Mouse (Mus musculus) kidney, postnatal 10 days (tissue): ENCODE measurements around the gene Ttll5.

Source experiments
- DNase-seq: peaks from one replicate; pipeline ENCODE4 v3.0.0; 2021; ENCODE audit warnings: mixed read lengths

Ttll5 gene

DNA sequence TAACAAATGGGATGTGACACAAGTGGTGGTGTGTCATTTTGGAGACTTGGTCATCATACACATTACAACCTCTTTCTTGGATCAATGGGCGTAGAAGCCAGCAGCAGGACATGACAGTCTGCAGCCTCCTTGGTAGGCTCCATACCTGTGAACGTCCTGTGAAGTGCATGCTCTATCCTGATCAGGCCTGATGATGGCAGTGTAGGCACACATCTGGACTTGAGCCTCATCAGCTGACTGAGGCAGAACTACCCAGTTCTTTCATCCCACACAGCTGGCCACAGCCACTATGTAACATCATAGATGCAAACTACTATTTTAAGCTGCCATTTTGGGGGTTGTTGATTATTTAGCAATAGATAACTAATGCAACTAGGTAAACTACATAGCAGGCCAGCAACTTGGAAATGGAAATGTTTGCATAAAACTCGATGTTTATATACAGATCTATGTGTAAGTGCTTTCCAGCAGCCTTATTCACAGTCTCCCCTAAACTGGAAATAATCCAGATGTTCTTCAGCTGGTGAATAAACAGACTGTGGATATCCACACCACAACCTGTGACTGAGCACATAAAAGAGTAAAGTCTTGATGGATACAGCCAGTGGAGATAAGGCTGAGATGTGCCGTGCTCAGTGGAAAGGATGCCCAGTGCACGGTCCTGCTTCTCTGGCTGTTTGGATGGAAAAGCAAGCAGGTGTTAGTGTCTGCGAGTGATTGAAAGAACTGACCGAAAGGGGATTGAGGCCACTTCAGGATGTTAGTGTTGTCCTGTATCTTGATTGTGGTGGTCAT is 23.9 kb downstream of the Ttll5 start:
- peak; percentile 61 for DNase-seq

DNA sequence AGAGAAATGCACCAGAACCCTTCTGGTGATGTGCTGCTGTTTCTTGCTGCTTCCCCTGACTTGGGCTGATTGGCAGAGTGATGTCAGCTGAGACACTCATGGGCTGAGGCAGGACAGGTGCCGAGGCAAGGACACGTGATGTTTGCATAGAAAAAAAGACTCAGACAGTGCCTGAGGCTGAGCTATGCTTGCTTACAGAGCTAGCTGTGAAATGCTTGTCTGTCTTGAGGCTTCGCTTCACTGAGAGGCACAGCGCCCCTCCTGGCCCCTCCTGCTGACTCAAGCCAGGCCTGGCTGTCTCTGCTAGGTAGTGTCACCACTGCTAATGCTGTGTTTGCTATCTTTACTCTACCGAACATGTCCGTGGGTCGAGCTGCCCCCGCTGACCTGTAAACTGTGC is 26.2 kb downstream of the Ttll5 start:
- DNase-seq, result no peak

DNA sequence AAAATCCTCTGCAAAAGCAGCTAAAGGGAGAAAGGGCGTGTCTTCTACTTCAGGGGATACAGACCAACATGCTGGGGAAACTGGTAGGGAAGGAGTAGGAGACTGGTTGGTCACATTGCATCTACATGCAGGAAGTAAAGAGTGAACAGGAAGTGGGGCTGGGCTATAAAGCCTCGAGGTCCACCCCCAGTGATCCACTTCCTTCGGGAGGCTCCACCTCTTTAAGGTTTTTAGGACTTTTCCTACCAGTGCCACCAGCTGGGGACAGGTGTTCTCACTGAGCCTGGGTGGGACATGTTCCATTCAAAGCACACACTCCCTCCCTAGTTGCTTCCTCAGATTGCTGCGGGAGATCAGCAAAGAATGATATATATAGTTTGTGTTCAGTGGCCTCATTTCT is 29.4 kb downstream of the Ttll5 start:
- no peak for DNase-seq

DNA sequence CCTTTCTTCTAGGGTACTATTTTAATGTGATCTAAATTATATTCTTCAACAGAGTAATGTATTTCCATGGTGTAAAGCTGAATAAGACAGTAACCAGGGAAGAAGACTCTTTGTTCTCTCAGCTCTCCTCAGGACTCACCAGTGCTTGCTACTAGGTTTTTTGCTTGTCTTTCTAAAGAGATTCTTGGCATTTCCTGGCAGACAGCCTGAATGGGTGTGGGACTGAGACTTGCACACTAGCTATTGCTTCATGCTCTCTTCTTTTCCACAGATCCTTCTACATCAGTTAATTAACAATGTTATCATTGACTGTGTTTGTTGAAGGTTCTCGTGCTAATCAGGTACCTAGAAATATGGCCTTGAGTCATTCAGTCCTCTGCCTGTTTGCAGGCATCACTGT is 29.8 kb downstream of the Ttll5 start:
- peak; percentile 22 for DNase-seq

DNA sequence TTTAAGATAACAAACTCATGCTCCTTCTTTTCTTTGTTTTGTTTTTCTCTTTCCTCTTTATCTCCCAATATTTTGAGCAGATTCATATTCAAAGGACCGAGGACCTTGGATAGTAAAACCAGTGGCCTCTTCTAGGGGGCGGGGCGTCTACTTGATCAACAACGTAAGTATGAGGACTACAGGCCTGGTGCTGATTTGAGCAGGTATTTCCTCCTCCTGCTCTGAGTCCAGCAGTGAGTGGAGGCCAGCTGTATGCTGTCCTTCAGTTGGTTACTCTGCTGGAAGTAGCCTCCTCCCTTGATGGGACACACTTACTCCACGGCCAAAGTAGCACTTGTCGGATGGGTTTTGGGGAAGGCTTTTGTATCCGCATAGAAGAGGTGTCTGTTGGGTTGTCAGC is 32.8 kb downstream of the Ttll5 start:
- DNase-seq, result no peak

DNA sequence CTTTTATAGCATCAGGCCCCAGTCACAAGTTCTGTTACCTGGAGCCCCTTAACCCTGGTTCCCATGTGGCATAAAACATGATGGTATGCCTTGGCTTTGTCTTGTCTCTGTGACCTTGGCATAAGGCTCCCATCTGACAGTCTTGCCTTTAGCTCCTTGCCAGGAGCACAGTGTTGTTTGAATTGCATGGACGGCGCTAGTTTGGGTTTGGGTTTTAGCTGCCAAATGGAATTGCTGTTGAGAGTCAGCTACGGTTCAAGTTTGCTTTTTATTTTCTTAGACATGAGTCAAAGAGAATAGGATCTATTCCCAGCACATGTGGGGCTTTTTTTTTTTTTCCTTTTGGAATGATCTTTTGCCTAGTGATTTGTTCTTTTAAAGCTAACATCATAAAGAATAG is 34.7 kb downstream of the Ttll5 start:
- no peak for DNase-seq

DNA sequence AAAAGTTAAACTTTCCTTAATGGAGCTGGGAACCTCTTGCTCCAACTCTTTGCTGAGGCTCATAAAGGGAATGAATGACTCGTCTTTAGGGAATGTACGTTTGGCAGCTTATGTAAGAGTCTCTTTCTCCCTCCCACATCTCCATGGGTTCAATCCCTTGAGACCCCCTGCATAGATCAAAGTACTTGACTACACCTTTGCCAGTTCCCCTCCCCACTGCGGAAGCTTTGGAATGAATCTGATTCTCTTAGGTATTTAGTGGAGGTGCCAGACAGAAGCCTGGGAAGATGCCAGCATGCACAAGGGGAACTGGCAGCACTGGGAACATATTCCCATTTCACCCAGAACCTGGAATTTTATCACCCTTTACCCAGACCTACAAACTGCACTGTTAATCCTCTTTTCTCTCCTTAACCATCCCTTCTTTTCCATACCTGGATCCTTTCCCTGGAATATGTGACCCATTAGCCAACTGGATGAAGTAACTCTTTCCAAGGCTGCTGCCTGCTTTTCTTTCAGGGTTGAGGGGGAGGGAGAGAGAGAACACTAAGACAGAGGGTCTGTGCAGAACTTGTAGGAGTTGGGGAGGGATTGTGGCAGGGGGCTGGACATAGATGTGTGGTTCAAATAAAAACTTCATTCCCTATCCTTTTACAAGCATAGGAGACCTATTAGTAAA is 35.2 kb downstream of the Ttll5 start:
- DNase-seq, result no peak

DNA sequence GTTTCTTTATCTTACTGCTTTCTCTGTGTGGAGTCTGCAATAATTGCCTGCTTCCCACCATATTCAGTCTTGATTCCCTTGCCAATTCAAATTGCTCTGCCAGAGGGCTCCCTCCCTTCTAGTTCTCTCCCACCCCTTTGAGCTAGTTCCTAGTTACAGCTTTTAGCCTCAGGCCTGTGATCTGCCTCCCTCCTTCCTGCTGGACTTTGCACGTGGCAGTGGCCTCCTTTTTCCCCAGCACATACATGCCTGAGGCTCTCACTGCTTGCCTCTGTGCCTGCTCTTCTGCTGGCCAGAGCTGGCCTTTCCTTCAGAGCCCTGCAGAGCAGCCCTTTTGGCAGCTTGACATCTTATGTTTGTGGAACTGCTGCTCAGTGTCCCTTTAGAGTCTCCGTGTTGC is 38.1 kb downstream of the Ttll5 start:
- peak; percentile 46 for DNase-seq

DNA sequence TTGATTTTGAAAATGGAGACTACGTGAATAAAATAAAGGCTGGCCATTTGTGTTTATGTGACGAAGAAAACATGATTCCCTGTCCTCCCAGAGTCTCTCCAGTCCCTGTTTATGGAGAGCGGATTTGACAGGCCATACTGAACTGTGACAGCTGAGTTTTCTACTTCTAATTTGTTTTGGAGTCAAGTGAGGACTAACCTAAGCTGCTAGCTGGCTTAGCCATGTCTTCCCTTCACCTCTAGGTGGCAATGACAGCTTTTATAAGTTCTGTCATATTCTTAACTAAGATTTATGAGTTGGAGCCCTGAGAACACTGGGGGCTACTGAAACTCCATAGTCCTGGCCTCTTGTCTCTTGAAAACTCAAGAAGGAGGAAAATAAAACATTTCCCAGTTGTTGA is 41.1 kb downstream of the Ttll5 start:
- no peak for DNase-seq

DNA sequence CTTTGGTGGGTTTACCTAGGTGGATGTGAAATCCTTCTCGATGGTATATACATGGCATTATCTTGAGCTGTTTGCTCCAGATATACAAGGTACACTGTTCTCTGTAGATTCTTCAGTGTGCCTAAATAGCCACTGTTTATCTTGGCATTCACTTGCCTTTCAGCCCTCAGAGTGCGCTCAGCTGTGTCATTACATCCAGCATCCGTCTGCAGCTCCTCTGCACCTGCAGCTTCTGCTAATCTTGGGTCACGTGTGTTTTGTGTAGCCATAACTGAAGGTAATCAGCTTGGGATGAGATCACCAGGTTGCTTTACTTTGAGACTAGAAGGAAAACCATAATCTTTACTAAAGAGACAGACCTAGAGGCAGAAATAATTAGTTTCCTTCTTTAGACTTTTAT is 42.2 kb downstream of the Ttll5 start:
- no peak for DNase-seq

DNA sequence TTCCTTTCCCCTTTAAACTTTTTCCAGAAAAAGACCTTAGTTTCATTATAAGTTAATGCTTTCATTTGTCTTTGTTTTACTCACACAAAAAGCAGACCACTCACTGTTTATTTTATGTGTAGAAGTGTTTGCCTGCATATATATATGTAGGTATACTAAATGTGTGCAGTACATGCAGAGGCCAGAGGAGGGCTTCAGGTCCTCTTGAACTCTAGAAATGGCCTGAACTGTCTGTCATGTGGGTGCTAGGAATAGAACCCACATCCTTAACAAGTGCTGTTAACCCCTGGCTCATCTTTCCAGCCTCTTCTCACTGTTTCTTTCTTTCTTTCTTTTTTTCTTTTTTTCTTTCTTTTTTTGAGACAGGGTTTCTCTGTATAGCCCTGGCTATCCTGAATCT is 42.7 kb downstream of the Ttll5 start:
- DNase-seq, result no peak

DNA sequence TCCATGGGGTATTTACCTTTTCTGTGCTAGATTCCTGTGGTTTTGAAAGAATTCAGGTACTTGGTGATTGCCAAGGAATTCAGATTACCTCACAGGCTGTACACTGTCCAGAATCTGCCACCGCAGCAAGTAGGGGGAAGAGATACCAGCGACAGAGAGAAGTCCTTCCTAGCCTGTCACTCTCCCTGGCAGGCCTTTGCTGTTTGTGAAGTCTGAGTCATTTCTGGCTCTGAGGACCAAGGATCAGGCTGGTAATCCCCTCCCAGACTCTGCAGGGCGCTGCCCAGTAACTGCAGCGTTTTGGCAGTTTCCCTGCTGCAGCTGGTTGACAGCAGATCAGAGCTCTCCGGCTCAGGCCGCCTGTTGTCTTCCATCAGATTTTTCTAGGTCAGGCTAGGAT is 45.0 kb downstream of the Ttll5 start:
- DNase-seq, result no peak

DNA sequence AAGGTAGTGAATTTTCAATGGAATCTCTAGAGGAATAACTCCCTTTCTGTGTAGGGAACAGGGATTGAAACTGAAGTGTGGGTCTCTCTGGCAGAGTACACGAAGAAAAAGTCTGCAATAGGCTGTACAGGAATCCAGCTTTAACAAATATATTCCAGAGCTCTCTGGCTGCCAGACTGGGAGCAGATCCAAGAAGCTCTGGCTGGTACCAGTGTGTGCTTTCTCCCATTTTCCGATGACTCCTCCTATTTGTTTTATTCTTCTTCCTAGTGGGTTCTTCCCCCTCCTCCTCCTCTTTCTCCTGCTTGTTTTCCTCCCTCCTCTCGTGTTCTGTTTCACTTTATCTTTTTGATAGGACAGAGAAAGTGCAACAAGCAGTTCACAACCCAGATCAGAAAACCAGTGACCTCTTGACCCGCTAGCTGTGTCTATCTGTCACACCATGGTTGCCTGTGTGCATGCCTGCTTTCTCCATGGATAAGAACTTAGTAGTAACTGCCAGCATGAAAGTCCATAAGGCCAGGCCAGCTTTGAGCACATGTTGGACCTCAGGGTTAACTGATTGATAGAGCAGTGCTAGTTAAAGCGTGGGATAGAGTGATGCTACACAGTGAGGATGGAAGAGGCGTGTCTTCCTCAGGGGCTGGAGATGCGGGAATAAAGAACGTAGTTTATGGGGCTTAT is 55.3 kb downstream of the Ttll5 start:
- no peak for DNase-seq

DNA sequence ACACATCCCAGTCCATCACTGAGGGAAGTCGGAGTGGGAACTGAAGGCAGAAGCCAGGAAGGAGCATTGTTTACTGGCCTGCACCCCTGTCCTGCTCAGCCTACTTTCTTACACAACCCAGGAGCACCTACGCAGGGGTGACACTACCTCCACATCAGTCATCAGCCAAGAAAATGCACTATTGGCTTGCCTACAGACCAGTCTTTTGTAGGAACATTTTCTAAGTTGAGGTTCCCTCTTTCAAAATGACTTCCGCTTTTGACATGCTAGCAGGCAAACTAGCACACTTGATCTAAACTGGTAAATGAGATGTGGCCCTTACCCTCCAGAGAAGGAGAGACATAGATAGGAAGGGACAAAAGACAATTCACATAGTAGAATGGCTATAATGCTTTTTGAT is 60.6 kb downstream of the Ttll5 start:
- DNase-seq, result no peak

DNA sequence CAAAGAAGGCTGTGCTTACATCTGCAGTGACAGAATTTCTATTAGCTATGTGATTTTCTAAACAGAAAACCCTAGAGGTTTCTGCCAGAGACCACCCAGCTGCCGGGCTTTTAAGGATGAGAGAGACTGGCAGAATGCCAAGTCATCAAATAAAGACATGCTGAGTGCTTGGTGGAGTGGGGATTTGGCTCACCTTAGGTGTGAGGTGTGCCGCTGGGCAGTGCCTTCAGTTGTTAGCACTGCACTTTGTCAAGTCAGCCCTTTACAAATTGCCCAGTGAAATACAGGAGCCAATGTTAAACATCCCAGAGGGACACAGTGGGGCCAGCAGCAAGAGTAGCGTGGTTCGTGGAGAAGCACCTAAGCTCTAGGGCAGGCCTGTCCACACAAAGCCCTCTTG is 65.6 kb downstream of the Ttll5 start:
- no peak for DNase-seq

DNA sequence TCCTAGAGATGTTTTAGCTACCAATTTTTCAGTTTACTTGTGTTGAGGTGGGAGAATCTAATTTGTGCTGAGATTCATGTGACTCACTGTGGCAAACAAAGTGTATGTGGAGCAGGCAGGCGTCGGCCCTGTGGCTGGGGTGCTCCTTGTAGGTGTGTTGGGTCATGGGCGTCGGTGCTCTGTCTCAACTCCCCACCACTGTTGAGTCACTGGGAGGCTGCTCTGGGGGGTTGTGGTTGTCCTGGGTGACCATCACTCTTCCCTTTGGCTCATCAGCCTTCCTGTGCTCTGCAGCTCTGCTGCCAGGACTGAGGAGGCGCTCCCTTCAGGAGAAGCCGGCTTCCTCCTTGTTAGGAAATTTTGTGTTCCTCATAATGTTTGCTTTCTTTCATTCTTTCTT is 79.5 kb downstream of the Ttll5 start:
- no peak for DNase-seq

DNA sequence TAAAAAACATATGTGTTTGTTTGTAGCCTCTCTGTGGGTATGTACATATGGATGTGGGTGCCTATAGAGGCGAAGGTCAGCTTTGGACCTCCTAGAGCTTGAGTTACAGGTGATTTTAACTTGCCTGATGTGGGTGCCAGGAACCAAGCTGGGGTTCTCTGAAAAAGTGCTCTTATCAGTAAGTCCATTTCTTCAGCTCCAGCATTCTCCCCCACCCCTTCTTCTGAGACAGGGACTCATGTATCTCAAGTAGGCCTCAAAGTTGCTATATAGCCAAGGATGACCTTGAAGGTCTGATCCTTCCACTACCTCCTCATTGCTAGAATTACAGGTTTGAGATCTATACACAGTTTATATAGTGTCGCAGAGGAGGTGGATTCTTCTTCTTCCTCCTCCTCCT is 81.2 kb downstream of the Ttll5 start:
- no peak for DNase-seq

DNA sequence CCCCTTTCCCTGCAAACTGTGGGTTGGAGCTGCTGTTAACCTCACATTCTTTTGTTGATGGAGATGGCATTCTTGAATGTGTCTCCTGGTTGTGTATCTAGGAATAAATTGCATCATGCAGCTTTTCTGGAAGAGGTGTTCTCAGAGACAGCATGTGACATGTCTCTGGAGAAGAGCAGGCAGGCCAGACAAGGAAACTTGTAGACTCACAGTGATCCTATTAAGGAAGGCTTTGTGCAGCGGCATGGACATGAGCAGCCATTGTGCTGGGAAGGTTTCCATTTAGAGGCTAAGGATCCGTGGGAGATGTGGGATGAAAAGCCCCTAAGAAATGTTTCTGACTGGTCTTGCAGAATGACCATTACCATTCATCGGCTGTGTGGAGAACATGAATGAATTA is 83.4 kb downstream of the Ttll5 start:
- no peak for DNase-seq

DNA sequence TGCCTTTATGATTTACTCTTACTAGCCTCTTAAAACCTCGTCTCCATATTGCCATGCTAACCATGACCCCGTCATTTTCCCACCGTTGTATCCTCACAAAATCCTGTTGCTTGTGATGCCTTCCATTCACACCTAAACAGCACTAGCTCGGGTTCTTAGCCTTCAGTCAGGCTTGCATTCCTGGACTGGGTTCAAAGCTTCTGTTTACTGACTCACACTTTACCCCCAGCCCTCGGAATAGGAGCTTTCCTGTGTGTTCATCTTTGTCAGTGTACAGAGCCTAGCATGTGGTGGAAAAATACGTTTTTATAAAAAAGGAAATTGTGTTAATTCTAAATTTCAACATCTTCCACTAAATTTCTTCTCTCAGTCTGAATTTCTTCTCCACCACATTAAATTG is 86.4 kb downstream of the Ttll5 start:
- no peak for DNase-seq

DNA sequence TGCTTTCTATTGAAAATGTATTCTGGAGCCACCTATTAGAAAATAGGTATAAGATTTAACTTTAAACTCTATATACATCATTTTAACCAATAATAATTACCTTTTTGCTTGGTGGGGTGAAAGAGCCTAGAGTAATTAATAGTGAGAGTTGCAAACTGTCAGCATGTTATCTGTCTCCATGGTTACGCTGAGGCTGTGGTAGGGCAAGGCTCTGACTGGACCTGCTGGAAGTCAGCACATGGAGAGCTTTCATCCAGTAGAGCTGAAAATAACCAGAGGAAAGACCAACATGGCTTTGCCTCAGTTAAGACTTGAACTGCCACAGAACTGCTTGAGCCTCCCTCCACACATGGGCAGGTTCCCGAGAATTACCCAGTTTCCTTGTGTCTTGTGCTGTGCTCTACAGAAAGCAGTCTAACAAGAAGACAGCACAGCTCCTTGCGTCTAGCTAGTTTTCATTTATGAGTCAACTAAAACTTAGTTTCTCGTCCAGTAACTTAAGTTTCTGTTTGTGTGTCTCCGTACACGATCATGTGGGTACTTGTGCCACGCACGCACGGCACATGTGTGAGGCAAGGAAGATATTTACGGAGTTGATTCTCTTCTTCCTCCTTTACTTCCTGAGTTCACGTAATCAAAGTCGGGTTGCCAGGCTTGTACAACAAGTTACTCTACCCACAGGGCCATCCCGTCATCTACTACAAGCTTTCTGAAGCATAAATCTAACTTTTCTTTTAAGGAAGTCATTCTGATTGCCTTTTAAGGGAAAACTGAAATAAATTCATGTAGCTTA is 88.4 kb downstream of the Ttll5 start:
- no peak for DNase-seq

DNA sequence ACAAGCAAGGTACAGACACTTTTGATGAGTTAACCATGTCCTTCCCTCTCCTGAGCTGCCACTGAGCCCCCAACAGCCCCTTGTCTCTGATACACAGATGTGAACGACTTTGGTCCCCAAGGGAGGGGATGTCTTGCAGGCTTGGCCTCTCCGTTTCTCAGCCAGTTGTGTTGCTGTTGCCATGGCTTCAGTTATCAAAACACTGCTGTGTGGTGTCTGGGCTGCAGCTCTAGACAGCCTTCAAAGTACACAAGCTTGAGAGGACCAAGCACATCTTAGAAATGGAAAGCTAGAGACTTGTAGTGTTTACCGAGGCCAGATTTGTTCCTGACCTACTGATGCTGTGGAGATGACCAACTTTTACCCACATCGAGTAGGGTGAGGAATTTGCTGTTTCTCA is 102.4 kb downstream of the Ttll5 start:
- no peak for DNase-seq

DNA sequence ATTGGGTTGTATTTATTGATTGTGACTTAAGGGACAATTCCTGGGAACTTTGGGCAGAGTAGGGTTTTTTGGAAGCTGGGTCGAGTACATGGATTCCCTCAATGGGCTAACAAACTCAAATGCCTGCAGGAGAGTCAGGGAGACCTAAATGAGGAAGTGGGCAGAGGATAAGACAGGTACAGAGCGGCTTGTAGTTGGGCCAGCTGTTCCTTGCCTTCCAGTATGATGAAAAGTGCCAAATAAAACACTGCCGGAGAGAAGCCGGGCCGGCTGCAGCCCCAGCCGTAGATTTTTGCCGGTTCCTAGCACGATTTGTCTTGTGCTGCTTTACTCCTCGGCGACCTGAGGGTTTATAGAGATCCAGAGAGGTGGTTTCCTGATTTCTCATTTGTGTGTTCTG is 104.1 kb downstream of the Ttll5 start:
- no peak for DNase-seq

DNA sequence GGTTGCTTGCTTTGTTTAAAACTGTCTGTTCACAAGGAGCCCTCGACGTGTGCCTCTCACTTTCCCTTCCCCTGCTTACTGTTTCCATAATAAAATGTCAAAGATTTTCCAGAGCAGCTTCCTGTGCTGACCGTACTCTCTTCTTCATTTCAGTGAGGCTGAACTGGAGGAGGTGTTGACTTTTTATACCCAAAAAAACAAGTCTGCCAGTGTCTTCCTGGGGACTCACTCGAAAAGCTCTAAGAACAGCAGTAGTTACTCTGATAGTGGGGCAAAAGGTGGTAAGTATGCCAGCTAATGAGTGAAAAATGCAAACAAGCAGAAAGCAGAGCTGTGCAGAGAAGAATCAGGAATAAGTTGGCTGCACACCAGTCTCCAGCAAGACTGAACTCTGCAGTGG is 105.3 kb downstream of the Ttll5 start:
- DNase-seq, result no peak
